In genomic region chr1:128102251-128102640, GRCm38 (mm10) we compare ENCODE assay signal across 8 mouse cellular contexts. TPM values are rescaled to one million over a fixed set of nuclear protein-coding genes. Genes with fewer than 3 reads are reported as not detected.
DNase-seq lines count a peak whose midpoint lies in the region; ATAC-seq and TF ChIP-seq lines count a peak whose summit lies in the region.

No protein-coding gene starts in this region.

- no peak for DNase-seq in cerebellum, adult 9-10 months
- DNase-seq in G1E (ENCODE audit: low spot score) = peak; percentile 48
- peak; percentile 55 for DNase-seq in hindbrain, embryonic 10.5 days (ENCODE audit: low spot score)

- peak overlapping the region; percentile 57 for H3K4me2 ChIP-seq in limb, embryonic 12.5 days
- H3K4me2 ChIP-seq in midbrain, embryonic 12.5 days (replicated peaks) = peak overlapping the region; percentile 59
- H3K4me2 ChIP-seq in stomach, embryonic 14.5 days (replicated peaks; ENCODE audit: low read depth, low read length) = peak overlapping the region; percentile 51

- under 1% methylated on average over 15 of the region's 15 CpGs for WGBS in hindbrain, embryonic 10.5 days
- under 1% methylated on average over 15 of the region's 15 CpGs for WGBS in limb, embryonic 12.5 days
- 0% methylated on average over 15 of the region's 15 CpGs for WGBS in midbrain, embryonic 12.5 days
- WGBS in stomach, embryonic 14.5 days = under 1% methylated on average over 15 of the region's 15 CpGs

- H3K4me3 ChIP-seq in G1E (ENCODE audit: low read depth, low read length) = peak overlapping the region; percentile 86
- H3K4me3 ChIP-seq in hindbrain, embryonic 10.5 days = peak overlapping the region; percentile 96
- H3K4me3 ChIP-seq in limb, embryonic 12.5 days (replicated peaks) = peak overlapping the region; percentile 88
- H3K4me3 ChIP-seq in midbrain, embryonic 12.5 days = peak overlapping the region; percentile 73
- peak overlapping the region; percentile 93 for H3K4me3 ChIP-seq in stomach, embryonic 14.5 days (ENCODE audit: low read depth, low read length)

- H3K27me3 ChIP-seq in G1E (ENCODE audit: insufficient read depth, low read length) = no peaks in the 10 kb centered on the region
- no peaks in the 10 kb centered on the region for H3K27me3 ChIP-seq in hindbrain, embryonic 10.5 days (ENCODE audit: insufficient read depth, poor library complexity, severe bottlenecking)
- H3K27me3 ChIP-seq in limb, embryonic 12.5 days = no peaks in the 10 kb centered on the region
- no peaks in the 10 kb centered on the region for H3K27me3 ChIP-seq in midbrain, embryonic 12.5 days
- no peaks in the 10 kb centered on the region for H3K27me3 ChIP-seq in stomach, embryonic 14.5 days (ENCODE audit: control insufficient read depth, insufficient read depth, low read length)

- H3K27ac ChIP-seq in hindbrain, embryonic 10.5 days = peak overlapping the region; percentile 95
- peak overlapping the region; percentile 32; the same call in 1 of the 2 replicates for H3K27ac ChIP-seq in limb, embryonic 12.5 days
- H3K27ac ChIP-seq in midbrain, embryonic 12.5 days (replicated peaks) = peak overlapping the region; percentile 85; the same call in 1 of the 2 replicates
- peak overlapping the region; percentile 73 for H3K27ac ChIP-seq in stomach, embryonic 14.5 days (ENCODE audit: low read length)

- H3K36me3 ChIP-seq in G1E (replicated peaks) = peaks cover 14% of the 10 kb centered on the region
- H3K36me3 ChIP-seq in hindbrain, embryonic 10.5 days = no peaks in the 10 kb centered on the region
- no peaks in the 10 kb centered on the region for H3K36me3 ChIP-seq in limb, embryonic 12.5 days
- no peaks in the 10 kb centered on the region for H3K36me3 ChIP-seq in midbrain, embryonic 12.5 days
- no peaks in the 10 kb centered on the region for H3K36me3 ChIP-seq in stomach, embryonic 14.5 days (ENCODE audit: control insufficient read depth, insufficient read depth, low read length)

- no peaks in the 10 kb centered on the region for H3K9me3 ChIP-seq in G1E (replicated peaks)
- no peaks in the 10 kb centered on the region for H3K9me3 ChIP-seq in hindbrain, embryonic 10.5 days
- no peaks in the 10 kb centered on the region for H3K9me3 ChIP-seq in limb, embryonic 12.5 days
- H3K9me3 ChIP-seq in midbrain, embryonic 12.5 days = no peaks in the 10 kb centered on the region
- H3K9me3 ChIP-seq in stomach, embryonic 14.5 days (ENCODE audit: control insufficient read depth, low read depth, low read length) = no peaks in the 10 kb centered on the region

- H3K9ac ChIP-seq in limb, embryonic 12.5 days (replicated peaks) = peak overlapping the region; percentile 47
- peak overlapping the region; percentile 43; the same call in 1 of the 2 replicates for H3K9ac ChIP-seq in midbrain, embryonic 12.5 days (replicated peaks)
- H3K9ac ChIP-seq in stomach, embryonic 14.5 days (replicated peaks; ENCODE audit: low read depth, low read length) = peak overlapping the region; percentile 22; the same call in 1 of the 2 replicates

- H3K4me1 ChIP-seq in G1E (ENCODE audit: insufficient read depth, low read depth, low read length) = peaks cover 41% of the 10 kb centered on the region
- H3K4me1 ChIP-seq in hindbrain, embryonic 10.5 days (replicated peaks) = peaks cover 36% of the 10 kb centered on the region
- H3K4me1 ChIP-seq in limb, embryonic 12.5 days (replicated peaks) = peaks cover 10% of the 10 kb centered on the region
- H3K4me1 ChIP-seq in midbrain, embryonic 12.5 days = peaks cover 16% of the 10 kb centered on the region
- H3K4me1 ChIP-seq in stomach, embryonic 14.5 days (ENCODE audit: control insufficient read depth, insufficient read depth, low read length) = peaks cover 6% of the 10 kb centered on the region

- ATAC-seq in cerebellum, adult (ENCODE audit: insufficient number of reproducible peaks, low FRiP score, low TSS enrichment) = peak; percentile 34
- ATAC-seq in G1E (ENCODE audit: extremely low read depth, insufficient number of reproducible peaks, low FRiP score, poor library complexity, severe bottlenecking) = peak; percentile 30; the same call in 1 of the 2 replicates
- ATAC-seq in erythroblast, adult 5-6 weeks (replicated peaks; ENCODE audit: low FRiP score, poor library complexity, severe bottlenecking) = peak; percentile 57
- peak; percentile 16 for ATAC-seq in limb, embryonic 12.5 days (ENCODE audit: insufficient number of reproducible peaks, insufficient read depth, low FRiP score, low TSS enrichment, low read depth)
- ATAC-seq in midbrain, embryonic 12.5 days (ENCODE audit: low FRiP score, low read depth) = peak; percentile 13
- peak; percentile 24 for ATAC-seq in stomach, embryonic 14.5 days (ENCODE audit: insufficient number of reproducible peaks, insufficient read depth, low FRiP score, low read depth)

- TF ChIP-seq CTCF in G1E (IDR thresholded peaks at IDR 0.05; ENCODE audit: low read depth, low read length) = no peak

RNA-seq across cellular contexts. Expression of gene Zranb3, which starts 0.6 kb away (rescaled TPM):
- total RNA-seq in G1E (2014; fragmentation: Nextera tagmentation) = 29.3 and 31.7 TPM in 2 replicates
- 28.1 and 31.2 TPM in 2 replicates for total RNA-seq in G1E (2017)
- polyA plus RNA-seq in G1E (2012) = 0.75 and 1.9 TPM in 2 replicates
- total RNA-seq in erythroblast, adult 5-6 weeks (2015; ENCODE audit: low replicate concordance) = 1.5 and 9.2 TPM in 2 replicates
- total RNA-seq in erythroblast, adult 5-6 weeks (2017; ENCODE audit: low replicate concordance) = 4.5 and 6.4 TPM in 2 replicates
- 10.4 and 15.6 TPM in 2 replicates for polyA plus RNA-seq in hindbrain, embryonic 10.5 days (2016; fragmentation: Nextera tagmentation; extraction: Ambion mirVana)
- 13.8 and 14.1 TPM in 2 replicates for polyA plus RNA-seq in limb, embryonic 12.5 days (2016; fragmentation: Nextera tagmentation; extraction: Ambion mirVana)
- 11.5 and 11.9 TPM in 2 replicates for polyA plus RNA-seq in midbrain, embryonic 12.5 days (2016; fragmentation: Nextera tagmentation; extraction: Ambion mirVana)
- 10.2 TPM in 2 replicates for polyA plus RNA-seq in stomach, embryonic 14.5 days (2014; fragmentation: Nextera tagmentation; extraction: Ambion mirVana)

RNA-seq across cellular contexts. Expression of gene R3hdm1, which starts 0.9 kb away (rescaled TPM):
- total RNA-seq in G1E (2014; fragmentation: Nextera tagmentation) (549 and 587 TPM in 2 replicates), G1E (2017) (88.5 and 129 TPM in 2 replicates)
- polyA plus RNA-seq in G1E (2012) = 192 and 208 TPM in 2 replicates
- 36.3 and 44.5 TPM in 2 replicates for total RNA-seq in erythroblast, adult 5-6 weeks (2015; ENCODE audit: low replicate concordance)
- 28.8 and 49.8 TPM in 2 replicates for total RNA-seq in erythroblast, adult 5-6 weeks (2017; ENCODE audit: low replicate concordance)
- 75.5 and 79.0 TPM in 2 replicates for polyA plus RNA-seq in hindbrain, embryonic 10.5 days (2016; fragmentation: Nextera tagmentation; extraction: Ambion mirVana)
- polyA plus RNA-seq in limb, embryonic 12.5 days (2016; fragmentation: Nextera tagmentation; extraction: Ambion mirVana) = 75.5 and 79.1 TPM in 2 replicates
- polyA plus RNA-seq in midbrain, embryonic 12.5 days (2016; fragmentation: Nextera tagmentation; extraction: Ambion mirVana) = 93.1 and 100 TPM in 2 replicates
- 91.9 and 98.3 TPM in 2 replicates for polyA plus RNA-seq in stomach, embryonic 14.5 days (2014; fragmentation: Nextera tagmentation; extraction: Ambion mirVana)

Comparison
In these comparisons a context has a peak if more than half of its experiments do, and no peak if none do; other contexts are left out.
1. H3K27ac ChIP-seq: peak in every context shown above with its lines; median percentile 95 in hindbrain, embryonic 10.5 days; 85 in midbrain, embryonic 12.5 days; 73 in stomach, embryonic 14.5 days; 32 in limb, embryonic 12.5 days.